8 mouse cellular contexts compared by ENCODE assay signal in the genomic region with DNA sequence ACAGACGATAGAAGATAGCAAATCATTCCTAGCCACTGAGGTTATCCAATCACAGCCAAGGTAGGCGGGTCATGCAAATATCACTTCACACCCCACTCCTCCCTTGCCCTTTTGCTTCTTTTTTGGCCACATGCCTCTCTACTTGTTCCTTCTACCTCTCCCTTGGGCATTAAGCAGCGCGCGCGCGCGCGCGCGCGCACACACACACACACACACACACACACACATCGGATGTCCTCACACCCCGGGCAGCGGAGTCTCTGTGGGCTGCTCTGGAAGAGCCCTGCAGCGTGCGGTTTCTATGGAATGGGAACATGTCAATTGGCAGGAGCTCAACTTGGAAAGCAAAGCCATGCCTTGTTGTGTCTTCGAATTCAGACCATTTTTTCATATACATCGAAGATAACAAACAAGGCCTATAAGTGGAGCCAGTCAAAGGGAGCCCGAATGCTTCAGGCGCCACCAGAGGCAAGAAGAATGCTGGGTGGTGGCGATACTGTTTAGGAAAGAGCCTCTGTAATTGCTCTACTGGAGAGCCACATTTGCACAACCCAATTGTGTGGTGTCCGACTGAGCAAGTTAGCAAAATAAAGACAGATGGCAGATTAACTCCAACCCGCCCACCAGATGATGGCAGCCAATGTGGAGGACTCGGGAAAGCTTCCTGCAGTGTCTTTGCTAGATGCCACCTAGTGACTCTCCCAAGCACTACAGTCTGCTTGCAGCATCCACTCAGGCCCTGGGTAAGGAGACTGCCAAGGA.
DNase-seq lines count a peak whose midpoint lies in the region; ATAC-seq and TF ChIP-seq lines count a peak whose summit lies in the region.

No protein-coding gene starts in this region.

- TF ChIP-seq CTCF in E14TG2a.4 (conservative IDR thresholded peaks at IDR 0.05; ENCODE audit: low read length): peak; percentile 61
- TF ChIP-seq CTCF in small intestine, adult 2 months (IDR thresholded peaks at IDR 0.05; ENCODE audit: extremely low read depth, insufficient read length, insufficient replicate concordance, low read depth, low read length): peak; percentile 46; the same call in 1 of the 2 replicates

- H3K36me3 ChIP-seq in E14TG2a.4 (ENCODE audit: insufficient read depth, low read length): no peaks in the 10 kb centered on the region
- no peaks in the 10 kb centered on the region for H3K36me3 ChIP-seq in embryonic facial prominence, embryonic 13.5 days
- no peaks in the 10 kb centered on the region for H3K36me3 ChIP-seq in heart, embryonic 13.5 days
- no peaks in the 10 kb centered on the region for H3K36me3 ChIP-seq in small intestine, adult 2 months (ENCODE audit: control insufficient read depth, insufficient read depth, low read length)

- H3K9ac ChIP-seq in embryonic facial prominence, embryonic 13.5 days: no peak overlapping the region
- no peak overlapping the region for H3K9ac ChIP-seq in heart, embryonic 13.5 days

- peak overlapping the region; percentile 26; the same call in 1 of the 2 replicates for H3K4me2 ChIP-seq in embryonic facial prominence, embryonic 13.5 days
- peak overlapping the region; percentile 20 for H3K4me2 ChIP-seq in heart, embryonic 13.5 days

- H3K27me3 ChIP-seq in E14TG2a.4 (ENCODE audit: insufficient read depth, low read length): no peaks in the 10 kb centered on the region
- no peaks in the 10 kb centered on the region for H3K27me3 ChIP-seq in embryonic facial prominence, embryonic 13.5 days
- no peaks in the 10 kb centered on the region for H3K27me3 ChIP-seq in heart, embryonic 13.5 days (replicated peaks)
- no peaks in the 10 kb centered on the region for H3K27me3 ChIP-seq in small intestine, adult 2 months (ENCODE audit: control insufficient read depth, insufficient read depth, low read length)

- H3K9me3 ChIP-seq in E14TG2a.4 (ENCODE audit: low read length): peaks cover 28% of the 10 kb centered on the region
- H3K9me3 ChIP-seq in embryonic facial prominence, embryonic 13.5 days: no peaks in the 10 kb centered on the region
- no peaks in the 10 kb centered on the region; the same call in 1 of the 2 replicates for H3K9me3 ChIP-seq in heart, embryonic 13.5 days

- WGBS in embryonic facial prominence, embryonic 13.5 days: 50% methylated on average over 25 of the region's 25 CpGs
- 61% methylated on average over 25 of the region's 25 CpGs for WGBS in heart, embryonic 13.5 days
- 80% methylated on average over 25 of the region's 25 CpGs for WGBS in small intestine, adult 2 months

- peak overlapping the region; percentile 29 for H3K27ac ChIP-seq in embryonic facial prominence, embryonic 13.5 days
- H3K27ac ChIP-seq in heart, embryonic 13.5 days (replicated peaks): no peak overlapping the region
- H3K27ac ChIP-seq in small intestine, adult 2 months (ENCODE audit: insufficient read depth, low read depth, low read length): no peak overlapping the region

- no peak for TF ChIP-seq POLR2A in small intestine, adult 2 months (IDR thresholded peaks at IDR 0.05; ENCODE audit: low read depth, low read length)

- 0 out of 2 replicates have a peak, but pooled peaks have one; percentile 48 for ATAC-seq in embryonic facial prominence, embryonic 13.5 days (ENCODE audit: insufficient number of reproducible peaks, insufficient read depth, low FRiP score, low TSS enrichment, low read depth)
- ATAC-seq in heart, embryonic 13.5 days (ENCODE audit: extremely low read depth, insufficient number of reproducible peaks, low FRiP score, low TSS enrichment): no peak

- H3K4me1 ChIP-seq in E14TG2a.4 (replicated peaks; ENCODE audit: low read depth, low read length): peaks cover 36% of the 10 kb centered on the region
- H3K4me1 ChIP-seq in embryonic facial prominence, embryonic 13.5 days: peaks cover 6% of the 10 kb centered on the region; the same call in 1 of the 2 replicates
- peaks cover 27% of the 10 kb centered on the region for H3K4me1 ChIP-seq in heart, embryonic 13.5 days
- no peaks in the 10 kb centered on the region; the same call in 1 of the 2 replicates for H3K4me1 ChIP-seq in small intestine, adult 2 months (ENCODE audit: control insufficient read depth, insufficient read depth, insufficient read length, low read length)

- H3K4me3 ChIP-seq in E14TG2a.4 (replicated peaks; ENCODE audit: low read length): peak overlapping the region; percentile 13; the same call in 1 of the 2 replicates
- no peak overlapping the region for H3K4me3 ChIP-seq in embryonic facial prominence, embryonic 13.5 days
- H3K4me3 ChIP-seq in heart, embryonic 13.5 days: 0 out of 2 replicates have a peak overlapping the region, but pooled peaks have one; percentile 3
- no peak overlapping the region for H3K4me3 ChIP-seq in small intestine, adult 2 months (ENCODE audit: low read depth, low read length)

- DNase-seq in adrenal gland, postnatal 25 days: peak; percentile 28
- DNase-seq in layer of hippocampus, postnatal 36 days: peak; percentile 81 to 85
- peak; percentile 72 for DNase-seq in lung, postnatal 36 days
- no peak for DNase-seq in spleen, adult 12 weeks (ENCODE audit: low spot score)

Comparison
In these comparisons a context has a peak if more than half of its experiments do, and no peak if none do; other contexts are left out.
1. H3K4me3 ChIP-seq: peak in E14TG2a.4 (single experiment) and heart, embryonic 13.5 days (single experiment); none in embryonic facial prominence, embryonic 13.5 days (single experiment) and small intestine, adult 2 months (single experiment).